ENCODE assay signal across 18 mouse cellular contexts in genomic region chr9:27190461-27190860, GRCm38 (mm10). TPM values are rescaled to one million over a fixed set of nuclear protein-coding genes. Genes with fewer than 3 reads are reported as not detected.
"Had no signal": no experiment of that assay in that cellular context is flagged by ENCODE, and none has a peak within 500 bp of the region (broad histone marks: within the 10 kb centered on the region; RNA-seq: fewer than 3 reads in every experiment).

No protein-coding gene starts in this region.

- ATAC-seq: liver, postnatal 0 days; midbrain, embryonic 13.5 days had no signal

- H3K9ac ChIP-seq: limb, embryonic 12.5 days; liver, embryonic 13.5 days; liver, postnatal 0 days; lung, embryonic 15.5 days; midbrain, embryonic 13.5 days; stomach, embryonic 15.5 days had no signal

- H3K36me3 ChIP-seq: limb, embryonic 12.5 days; liver, embryonic 13.5 days; lung, embryonic 15.5 days; midbrain, embryonic 13.5 days; stomach, embryonic 15.5 days had no signal

- H3K27me3 ChIP-seq: limb, embryonic 12.5 days; liver, embryonic 13.5 days; lung, embryonic 15.5 days; stomach, embryonic 15.5 days had no signal

- H3K27ac ChIP-seq: liver, embryonic 13.5 days; macrophage had no signal

- H3K4me3 ChIP-seq: limb, embryonic 12.5 days; liver, embryonic 13.5 days; lung, embryonic 15.5 days; megakaryocyte, embryonic 14.5 days; midbrain, embryonic 13.5 days; stomach, embryonic 15.5 days had no signal

- H3K4me2 ChIP-seq: liver, embryonic 13.5 days had no signal

- DNase-seq: kidney, adult 18-20 months; kidney, postnatal 10 days; kidney, postnatal 4 days; liver; liver, embryonic 13.5 days; liver, postnatal 0 days; lung, postnatal 14 days; right cerebral cortex, adult 18-20 months; right cerebral cortex, postnatal 4 days; spleen, adult 18-20 months; thymus, adult 2 months; thymus, postnatal 25 days had no signal

- H3K9me3 ChIP-seq: limb, embryonic 12.5 days; liver, embryonic 13.5 days; lung, embryonic 15.5 days; megakaryocyte, embryonic 14.5 days; midbrain, embryonic 13.5 days; stomach, embryonic 15.5 days had no signal

RNA-seq across cellular contexts. Expression of gene Jam3, which starts 35.2 kb away (rescaled TPM):
- polyA plus RNA-seq: macrophage had no signal
